Mouse (Mus musculus) layer of hippocampus, postnatal 25 days (tissue): ENCODE data around the gene Pmpcb. TPM values are rescaled to one million over a fixed set of nuclear protein-coding genes. Genes with fewer than 3 reads are reported as not detected.

ENCODE experiments used
- DNase-seq, 2 experiments: peaks; one replicate each; pipeline ENCODE4 v3.0.0; 2022; ENCODE audit warnings: mixed read lengths in 2 of 2, low spot score in 1 of 2; ENCODE audit errors: extremely low spot score in 1 of 2
- total RNA-seq, 2 experiments: library from RNA; stranded (reverse); gene quantifications; 2 replicates each; pipeline ENCODE4 v1.2.3; 2021

Pmpcb gene
- total RNA-seq, 2 experiments from 2014 or later: 70.7 to 75.8 TPM

- DNase-seq: no peak
Measured at GRCm38 (mm10) chr5:21729107-21729506, 7.8 kb upstream of the Pmpcb start.

GRCm38 (mm10) chr5:21732177-21732911 is 4.6 kb upstream of the Pmpcb start:
- no peak for DNase-seq

- peak; percentile 48 to 60 for DNase-seq
Measured at GRCm38 (mm10) chr5:21732930-21733329, 4.0 kb upstream of the Pmpcb start.

GRCm38 (mm10) chr5:21735100-21735499 is 1.8 kb upstream of the Pmpcb start:
- no peak for DNase-seq

GRCm38 (mm10) chr5:21735584-21735983 is 1.4 kb upstream of the Pmpcb start:
- DNase-seq: peak; percentile 37 to 73

- no peak for DNase-seq
Measured at GRCm38 (mm10) chr5:21736046-21736445, 895 bp upstream of the Pmpcb start.

- no peak for DNase-seq
Measured at GRCm38 (mm10) chr5:21737620-21738019, 679 bp downstream of the Pmpcb start.

- DNase-seq: no peak
Measured at GRCm38 (mm10) chr5:21739120-21739519, 2.2 kb downstream of the Pmpcb start.

- DNase-seq: no peak
Measured at GRCm38 (mm10) chr5:21739881-21740280, 2.9 kb downstream of the Pmpcb start.

- DNase-seq: no peak
Measured at GRCm38 (mm10) chr5:21743606-21744005, 6.7 kb downstream of the Pmpcb start.

GRCm38 (mm10) chr5:21744651-21745050 is 7.7 kb downstream of the Pmpcb start:
- DNase-seq: no peak

- DNase-seq: no peak
Measured at GRCm38 (mm10) chr5:21745966-21746365, 9.0 kb downstream of the Pmpcb start.

GRCm38 (mm10) chr5:21768506-21768905 is 31.6 kb downstream of the Pmpcb start:
- DNase-seq: no peak

GRCm38 (mm10) chr5:21769841-21770240 is 32.9 kb downstream of the Pmpcb start:
- no peak for DNase-seq

GRCm38 (mm10) chr5:21776491-21776890 is 39.5 kb downstream of the Pmpcb start:
- DNase-seq: no peak

GRCm38 (mm10) chr5:21784161-21785052 is 47.5 kb downstream of the Pmpcb start:
- no peak for DNase-seq

GRCm38 (mm10) chr5:21785053-21785452 is 48.1 kb downstream of the Pmpcb start, which contains the start of the genes Dnajc2 and Psmc2:
Dnajc2 (minus strand) TSS chr5:21785251.
Psmc2 (plus strand) TSS chr5:21785283.
- peak; percentile 78 to 86 for DNase-seq

GRCm38 (mm10) chr5:21785776-21786175 is 48.8 kb downstream of the Pmpcb start:
- DNase-seq: no peak

- peak; percentile 92 to 94 for DNase-seq
Measured at GRCm38 (mm10) chr5:21786258-21787185, 49.6 kb downstream of the Pmpcb start.
